Mouse (Mus musculus): ENCODE results near the gene Pex16.

DNA sequence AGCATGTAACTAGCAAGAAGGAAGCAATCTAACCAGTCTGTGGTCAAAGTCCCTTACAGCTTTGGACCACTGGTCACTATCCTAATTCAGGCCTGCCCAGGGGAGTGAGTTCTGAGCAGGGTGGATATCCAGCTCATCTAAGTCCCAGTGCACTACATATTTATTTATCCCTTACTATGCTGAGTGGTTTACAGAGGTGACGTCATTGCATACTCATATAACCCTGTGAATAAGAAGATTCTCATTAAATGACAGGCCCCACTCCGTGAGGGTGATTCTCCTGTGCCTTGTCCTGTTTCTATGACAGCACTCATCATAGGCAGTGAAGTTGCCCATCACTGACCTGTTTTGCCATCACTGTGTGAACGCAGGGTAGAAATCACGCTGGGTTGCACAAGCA, 50.9 kb downstream of the Pex16 start:
- TF ChIP-seq CTCF (IDR thresholded peaks at IDR 0.05; ENCODE audit: extremely low read depth, insufficient read depth, insufficient read length, insufficient replicate concordance) (no peak), POLR2A (IDR thresholded peaks at IDR 0.05; ENCODE audit: low read depth, low read length) (no peak)

All from spleen, adult 2 months (tissue).